Mouse (Mus musculus): ENCODE measurements around the gene Prpf8. TPM values are rescaled to one million over a fixed set of nuclear protein-coding genes. Genes with fewer than 3 reads are reported as not detected.

The Prpf8 gene
- polyA plus RNA-seq, 1 experiment from 2014 or later: 54.8 TPM

GRCm38 (mm10) chr11:75460844-75461742, 25.5 kb upstream of the Prpf8 start, which contains the start of gene Tlcd2:
TSS of gene Tlcd2 (plus strand) at chr11:75461715.
- peak within 1 kb of the TSS; percentile 78 for H3K4me3 ChIP-seq
- no peaks in the 10 kb centered on the region for H3K9me3 ChIP-seq
- peak within 1 kb of the TSS; percentile 83 for H3K27ac ChIP-seq
- 0 out of 2 replicates have a peak, but pooled peaks cover 6% of the 10 kb centered on the region for H3K27me3 ChIP-seq (replicated peaks)
- peaks cover 12% of the 10 kb centered on the region for H3K36me3 ChIP-seq (replicated peaks)
- ATAC-seq (replicated peaks): peak; percentile 97
- H3K4me2 ChIP-seq: peak within 1 kb of the TSS; percentile 95
- under 1% methylated on average over 46 of the region's 46 CpGs for WGBS
- H3K9ac ChIP-seq: peak within 1 kb of the TSS; percentile 64
- peaks cover 30% of the 10 kb centered on the region for H3K4me1 ChIP-seq

DNA sequence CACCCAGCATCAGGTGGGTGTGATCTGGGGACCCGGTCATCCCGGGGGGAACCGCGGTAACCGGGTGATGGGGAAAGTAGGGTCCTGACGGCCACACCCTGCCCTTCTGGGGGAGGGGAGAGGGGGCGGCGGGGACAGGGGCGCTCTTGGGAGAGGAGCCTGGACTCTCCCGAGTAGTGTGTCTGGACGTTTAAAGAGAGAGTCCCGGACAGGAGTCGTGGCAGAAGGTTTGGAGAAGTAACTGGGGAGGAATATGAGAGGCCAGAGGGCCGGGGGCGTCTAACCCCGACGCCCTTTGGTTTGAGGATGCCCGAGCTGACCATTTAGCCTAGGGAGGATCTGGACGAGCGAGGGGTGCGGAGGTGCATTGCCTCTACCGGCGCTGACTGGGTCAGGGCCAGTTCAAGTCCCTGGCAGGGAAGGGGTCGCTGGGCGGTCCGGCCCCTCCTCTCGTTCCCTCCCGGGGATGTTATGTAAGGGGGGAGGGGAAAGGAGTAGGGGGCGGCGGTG, 24.8 kb upstream of the Prpf8 start:
- peaks cover 12% of the 10 kb centered on the region for H3K36me3 ChIP-seq (replicated peaks)
- peak overlapping the region; percentile 72 for H3K27ac ChIP-seq
- peak overlapping the region; percentile 64 for H3K9ac ChIP-seq
- peak overlapping the region; percentile 95 for H3K4me2 ChIP-seq
- under 1% methylated on average over 30 of the region's 30 CpGs for WGBS
- H3K4me3 ChIP-seq: peak overlapping the region; percentile 78
- no peaks in the 10 kb centered on the region for H3K9me3 ChIP-seq
- peak; percentile 9; the same call in 1 of the 2 replicates for ATAC-seq (replicated peaks)
- peaks cover 30% of the 10 kb centered on the region for H3K4me1 ChIP-seq
- H3K27me3 ChIP-seq (replicated peaks): 0 out of 2 replicates have a peak, but pooled peaks cover 6% of the 10 kb centered on the region

- ATAC-seq (replicated peaks): no peak
- Histone ChIP-seq H3K4me2 (peak overlapping the region; percentile 95), H3K9ac (peak overlapping the region; percentile 64), H3K4me3 (peak overlapping the region; percentile 78), H3K36me3 (replicated peaks) (peaks cover 12% of the 10 kb centered on the region), H3K4me1 (peaks cover 30% of the 10 kb centered on the region), H3K27ac (no peak overlapping the region), H3K27me3 (replicated peaks) (0 out of 2 replicates have a peak, but pooled peaks cover 6% of the 10 kb centered on the region), H3K9me3 (no peaks in the 10 kb centered on the region)
- WGBS: 6% methylated on average over 15 of the region's 16 CpGs
Observed at GRCm38 (mm10) chr11:75462253-75462783, 24.3 kb upstream of the Prpf8 start.

GRCm38 (mm10) chr11:75462865-75463336, 23.7 kb upstream of the Prpf8 start:
- no peak overlapping the region for H3K27ac ChIP-seq
- H3K27me3 ChIP-seq (replicated peaks): peaks cover 9% of the 10 kb centered on the region; the same call in 1 of the 2 replicates
- H3K9ac ChIP-seq: no peak overlapping the region; the same call in 1 of the 2 replicates
- peaks cover 12% of the 10 kb centered on the region for H3K36me3 ChIP-seq (replicated peaks)
- no peak for ATAC-seq (replicated peaks)
- peak overlapping the region; percentile 95 for H3K4me2 ChIP-seq
- no peaks in the 10 kb centered on the region for H3K9me3 ChIP-seq
- WGBS: 7% methylated on average over 9 of the region's 9 CpGs
- peak overlapping the region; percentile 78 for H3K4me3 ChIP-seq
- H3K4me1 ChIP-seq: peaks cover 34% of the 10 kb centered on the region

DNA sequence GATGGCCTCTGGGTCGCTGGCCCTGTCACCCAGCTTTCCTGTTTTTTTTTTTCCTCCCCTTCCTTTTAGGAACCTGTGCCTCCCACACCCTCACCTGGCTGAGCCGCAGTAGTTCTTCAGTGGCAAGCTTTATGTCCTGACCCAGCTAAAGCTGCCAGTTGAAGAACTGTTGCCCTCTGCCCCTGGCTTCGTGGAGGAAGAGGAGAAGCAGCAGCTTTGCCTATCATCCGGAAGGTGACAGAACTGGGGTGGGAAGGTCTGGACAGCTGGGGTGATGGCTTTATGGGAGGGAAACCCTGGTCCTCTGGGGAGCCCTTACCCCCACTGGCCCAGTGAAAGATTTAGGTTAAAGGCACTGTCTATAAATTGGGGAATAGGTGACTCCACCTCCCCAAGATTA, 23.0 kb upstream of the Prpf8 start:
- Histone ChIP-seq H3K36me3 (replicated peaks) (peaks cover 12% of the 10 kb centered on the region), H3K4me2 (no peak overlapping the region), H3K27me3 (replicated peaks) (peaks cover 9% of the 10 kb centered on the region; the same call in 1 of the 2 replicates), H3K4me1 (peaks cover 38% of the 10 kb centered on the region), H3K27ac (no peak overlapping the region), H3K9me3 (no peaks in the 10 kb centered on the region), H3K4me3 (no peak overlapping the region), H3K9ac (no peak overlapping the region)
- 76% methylated on average over 4 of the region's 4 CpGs for WGBS
- ATAC-seq (replicated peaks): no peak

GRCm38 (mm10) chr11:75464417-75464816, 22.2 kb upstream of the Prpf8 start:
- 84% methylated on average over 6 of the region's 6 CpGs for WGBS
- Histone ChIP-seq H3K4me2 (no peak overlapping the region), H3K27me3 (replicated peaks) (peaks cover 9% of the 10 kb centered on the region; the same call in 1 of the 2 replicates), H3K4me1 (peaks cover 38% of the 10 kb centered on the region), H3K9me3 (no peaks in the 10 kb centered on the region), H3K4me3 (no peak overlapping the region), H3K9ac (no peak overlapping the region), H3K36me3 (replicated peaks) (peaks cover 12% of the 10 kb centered on the region), H3K27ac (no peak overlapping the region)
- ATAC-seq (replicated peaks): no peak

DNA sequence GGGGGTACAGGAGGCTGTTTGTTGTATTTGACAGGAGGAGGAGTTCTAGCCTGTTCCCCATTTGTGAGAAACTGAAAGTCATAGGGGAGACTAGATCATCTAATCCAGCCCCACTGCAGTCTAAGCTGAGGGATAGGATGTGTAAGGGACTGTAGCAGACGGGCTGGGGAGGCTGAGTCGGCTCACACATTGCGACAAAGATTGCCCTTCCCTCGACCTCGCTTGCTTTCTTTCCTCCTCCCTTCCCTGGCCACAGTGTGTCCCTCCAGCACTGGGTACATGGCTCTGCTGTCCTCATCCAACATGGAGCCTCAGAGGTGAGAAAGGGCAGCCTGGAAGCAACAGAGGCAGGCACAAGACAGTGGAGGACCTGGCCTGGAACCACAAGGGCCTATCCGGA, 21.6 kb upstream of the Prpf8 start:
- Histone ChIP-seq H3K27me3 (replicated peaks) (peaks cover 9% of the 10 kb centered on the region; the same call in 1 of the 2 replicates), H3K27ac (no peak overlapping the region), H3K9ac (no peak overlapping the region), H3K4me3 (no peak overlapping the region), H3K4me2 (no peak overlapping the region), H3K36me3 (replicated peaks) (peaks cover 12% of the 10 kb centered on the region), H3K4me1 (peaks cover 32% of the 10 kb centered on the region), H3K9me3 (no peaks in the 10 kb centered on the region)
- no peak for ATAC-seq (replicated peaks)
- 82% methylated on average over 6 of the region's 6 CpGs for WGBS

DNA sequence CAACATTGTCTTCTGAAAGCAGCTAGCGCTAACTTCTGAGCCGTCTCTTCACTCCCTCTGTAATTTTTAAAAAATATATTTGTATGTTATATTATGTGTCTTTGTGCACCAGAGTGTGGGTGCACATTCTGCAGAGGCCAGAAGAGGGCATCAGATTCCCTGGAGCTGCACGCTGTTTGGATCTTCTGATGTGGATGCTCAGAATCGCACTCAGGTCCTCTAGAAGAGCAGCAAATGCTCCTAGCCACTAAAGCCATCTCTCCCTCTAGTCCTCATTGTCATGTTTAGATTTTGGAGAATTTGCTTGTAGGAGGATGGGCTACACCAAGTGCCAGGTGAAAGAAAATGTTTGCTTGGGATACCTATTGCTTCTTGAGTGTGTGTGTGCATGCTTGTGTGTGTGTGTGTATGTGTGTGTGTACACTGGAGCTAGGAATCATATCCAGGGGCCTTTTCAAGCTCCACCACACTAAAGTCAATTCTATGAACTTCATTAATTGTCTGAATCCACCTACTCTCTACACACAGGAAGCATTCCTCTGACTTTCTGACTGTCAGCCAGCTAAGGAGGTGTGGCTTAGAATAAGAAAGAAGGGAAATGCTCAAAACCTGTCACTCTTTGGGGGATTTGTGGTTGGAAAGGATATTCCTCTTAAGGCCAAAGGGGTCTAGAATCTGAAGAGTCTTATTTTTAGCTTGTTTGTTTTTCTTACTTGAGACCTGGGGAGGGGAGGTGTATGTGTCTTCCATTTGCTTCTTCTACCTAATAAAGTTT, 19.7 kb upstream of the Prpf8 start:
- Histone ChIP-seq H3K9me3 (no peaks in the 10 kb centered on the region), H3K4me1 (peaks cover 21% of the 10 kb centered on the region), H3K4me3 (no peak overlapping the region), H3K36me3 (replicated peaks) (peaks cover 12% of the 10 kb centered on the region), H3K27me3 (replicated peaks) (peaks cover 9% of the 10 kb centered on the region; the same call in 1 of the 2 replicates), H3K9ac (no peak overlapping the region), H3K4me2 (peak overlapping the region; percentile 48; the same call in 1 of the 2 replicates), H3K27ac (no peak overlapping the region)
- no peak for ATAC-seq (replicated peaks)
- 96% methylated on average over 4 of the region's 4 CpGs for WGBS

DNA sequence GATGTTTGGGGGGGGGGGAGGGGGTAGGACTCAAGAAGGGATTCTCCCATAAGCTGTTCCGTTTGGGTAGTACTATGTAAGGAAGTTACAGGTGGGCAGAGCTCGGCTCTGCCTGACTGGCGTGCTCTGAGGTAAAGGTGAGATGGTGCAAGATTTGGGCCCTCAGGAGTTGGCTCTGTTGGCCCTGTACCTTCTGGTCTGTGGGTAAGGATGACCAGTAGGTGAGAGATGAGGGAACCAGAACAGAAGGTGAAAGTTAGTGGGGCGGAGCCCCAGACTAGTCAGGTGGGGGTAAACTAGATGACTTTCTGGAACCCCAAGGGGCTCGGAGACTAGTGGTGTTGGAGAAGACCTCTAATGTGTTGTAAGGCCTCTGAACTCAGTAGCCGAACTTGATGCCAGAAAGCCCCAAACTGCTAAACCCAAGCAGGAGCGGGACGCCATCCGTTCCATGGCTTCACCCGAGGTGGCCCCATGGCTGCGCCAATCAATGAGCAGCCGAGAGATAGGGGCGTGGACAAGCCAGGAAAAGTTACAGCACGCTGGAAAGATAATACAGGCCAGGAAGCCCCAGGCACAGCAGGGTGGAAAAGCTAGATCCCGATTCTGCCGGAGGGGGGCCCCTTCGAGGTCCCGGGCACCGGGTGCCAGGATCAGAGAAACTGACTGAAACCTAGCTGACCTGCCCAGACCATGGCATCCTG, 19.0 kb upstream of the Prpf8 start:
- Histone ChIP-seq H3K9ac (0 out of 2 replicates have a peak overlapping the region, but pooled peaks have one; percentile 16), H3K4me3 (peak overlapping the region; percentile 23), H3K36me3 (replicated peaks) (peaks cover 12% of the 10 kb centered on the region), H3K9me3 (no peaks in the 10 kb centered on the region), H3K4me2 (peak overlapping the region; percentile 48), H3K27ac (no peak overlapping the region), H3K4me1 (peaks cover 13% of the 10 kb centered on the region), H3K27me3 (replicated peaks) (peaks cover 7% of the 10 kb centered on the region; the same call in 1 of the 2 replicates)
- ATAC-seq (replicated peaks): no peak
- 15% methylated on average over 19 of the region's 19 CpGs for WGBS

DNA sequence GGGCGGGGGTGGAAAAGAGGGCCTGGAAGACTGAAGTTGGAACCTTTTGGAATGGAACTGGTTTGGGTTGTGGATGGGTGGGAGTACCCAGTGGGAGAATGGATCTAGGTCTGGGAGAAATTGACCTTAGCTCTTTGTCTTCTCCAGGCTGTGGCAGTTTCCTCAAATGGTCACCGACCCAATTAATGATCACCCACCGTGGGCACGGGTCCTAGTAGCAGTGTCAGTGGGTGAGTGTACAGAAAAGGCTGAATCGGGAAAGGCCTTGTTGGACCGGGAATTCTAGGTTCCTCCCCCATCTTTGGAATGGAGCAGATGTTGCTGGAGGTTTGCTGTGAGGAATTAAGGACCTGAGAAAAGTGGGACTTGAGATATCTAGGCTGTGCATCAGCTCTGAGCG, 18.2 kb upstream of the Prpf8 start:
- no peaks in the 10 kb centered on the region for H3K9me3 ChIP-seq
- WGBS: 68% methylated on average over 7 of the region's 7 CpGs

DNA sequence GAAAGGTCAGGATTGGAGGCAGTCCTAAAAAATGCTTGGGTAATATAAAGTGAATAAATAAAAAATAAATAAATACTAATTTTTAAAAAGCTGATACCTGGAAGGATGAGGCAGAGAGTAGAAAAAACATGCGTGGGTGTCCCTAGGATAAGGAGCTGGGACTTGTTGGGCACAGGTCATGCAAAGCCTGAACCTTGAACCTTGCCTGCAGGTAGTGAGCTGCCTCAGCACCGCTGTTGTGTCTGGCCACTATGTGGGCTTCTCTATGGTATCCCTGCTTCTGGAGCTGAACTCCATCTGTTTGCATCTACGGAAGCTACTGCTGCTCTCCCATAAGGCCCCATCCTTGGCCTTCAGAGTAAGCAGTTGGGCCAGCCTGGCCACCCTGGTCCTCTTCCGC, 17.4 kb upstream of the Prpf8 start:
- Histone ChIP-seq H3K4me2 (no peak overlapping the region), H3K36me3 (replicated peaks) (peaks cover 12% of the 10 kb centered on the region), H3K9ac (no peak overlapping the region), H3K9me3 (no peaks in the 10 kb centered on the region), H3K4me3 (no peak overlapping the region), H3K27ac (no peak overlapping the region), H3K4me1 (peaks cover 7% of the 10 kb centered on the region; the same call in 1 of the 2 replicates), H3K27me3 (replicated peaks) (peaks cover 3% of the 10 kb centered on the region; the same call in 1 of the 2 replicates)
- ATAC-seq (replicated peaks): no peak
- WGBS: 93% methylated on average over 4 of the region's 4 CpGs

More for the DNA sequence above, 18.2 kb upstream of the Prpf8 start:
- Histone ChIP-seq H3K4me2 (peak overlapping the region; percentile 48), H3K4me3 (no peak overlapping the region), H3K36me3 (replicated peaks) (peaks cover 12% of the 10 kb centered on the region), H3K9ac (no peak overlapping the region), H3K27me3 (replicated peaks) (peaks cover 3% of the 10 kb centered on the region; the same call in 1 of the 2 replicates), H3K4me1 (peaks cover 7% of the 10 kb centered on the region; the same call in 1 of the 2 replicates), H3K27ac (no peak overlapping the region)
- ATAC-seq (replicated peaks): no peak
